Mouse (Mus musculus) testis, adult 2 months (tissue): ENCODE measurements at regions not wholly inside any gene's neighbourhood (a gene's known extent, or its start where the extent isn't known, plus 50 kb on each side); places are given as distances from the start of the nearest gene placed in this dataset.

Experiments used
- H3K27ac ChIP-seq: fragments of 200-500 bp; 2 replicates; pipeline ENCODE4 v1.5.1; 2012; ENCODE audit warnings: low read depth, low read length; ENCODE audit not compliant: control insufficient read depth, insufficient read depth
- H3K27me3 ChIP-seq: fragments of 200-500 bp; 2 replicates; pipeline ENCODE4 v1.6.1; 2012; ENCODE audit warnings: mild to moderate bottlenecking, low read length, moderate library complexity; ENCODE audit not compliant: control insufficient read depth, insufficient read depth
- H3K36me3 ChIP-seq: fragments of 200-500 bp; 2 replicates; pipeline ENCODE4 v1.6.1; 2012; ENCODE audit warnings: mild to moderate bottlenecking, low read length; ENCODE audit not compliant: control insufficient read depth, insufficient read depth
- H3K4me1 ChIP-seq: fragments of 200-500 bp; 2 replicates; pipeline ENCODE4 v1.6.1; 2012; ENCODE audit warnings: low read length; ENCODE audit not compliant: control insufficient read depth, insufficient read depth
- H3K4me3 ChIP-seq: fragments of 200-500 bp; 2 replicates; pipeline ENCODE4 v1.5.1; 2012; ENCODE audit warnings: low read depth, mild to moderate bottlenecking, low read length, moderate library complexity, mixed read lengths; ENCODE audit not compliant: control insufficient read depth
- CTCF ChIP-seq: fragments of 200-500 bp; IDR thresholded peaks from 2 replicates; pipeline ENCODE4 v1.5.1; 2012; ENCODE audit warnings: low read depth, mild to moderate bottlenecking, inconsistent platforms, low read length, moderate library complexity; ENCODE audit not compliant: control insufficient read depth, insufficient read depth, insufficient replicate concordance
- POLR2A ChIP-seq: fragments of 200-500 bp; IDR thresholded peaks from 2 replicates; pipeline ENCODE4 v1.6.1; 2012; ENCODE audit warnings: low read depth, mild to moderate bottlenecking, inconsistent platforms, low read length, moderate library complexity; ENCODE audit not compliant: control insufficient read depth

DNA sequence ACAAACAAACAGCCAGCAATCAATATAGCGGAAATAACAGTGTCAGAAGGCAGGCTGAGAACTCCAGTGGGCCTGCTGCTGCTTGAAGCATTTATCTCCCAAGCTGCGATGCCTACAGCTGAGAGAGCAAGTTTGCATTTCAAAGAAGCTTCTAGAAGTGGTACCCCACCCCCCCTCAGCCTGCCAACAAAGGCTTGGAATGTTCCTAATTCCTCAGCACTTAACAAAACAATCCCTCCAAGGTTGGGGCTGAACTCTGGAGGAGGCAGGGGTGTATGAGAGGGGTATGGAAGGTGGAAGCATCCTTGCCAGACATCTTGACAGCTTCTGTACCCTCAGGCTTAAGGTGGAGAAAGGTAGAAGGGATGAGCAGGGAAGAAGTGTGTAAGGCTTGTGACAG, 70.2 kb upstream of the Lmcd1 start:
- no peaks in the 10 kb centered on the region for H3K36me3 ChIP-seq
- no peaks in the 10 kb centered on the region for H3K27me3 ChIP-seq
- peaks cover 10% of the 10 kb centered on the region for H3K4me1 ChIP-seq
- no peak overlapping the region for H3K4me3 ChIP-seq
- H3K27ac ChIP-seq: no peak overlapping the region
- TF ChIP-seq CTCF: no peak
- TF ChIP-seq POLR2A: no peak

- Histone ChIP-seq H3K4me1 (peaks cover 10% of the 10 kb centered on the region), H3K36me3 (no peaks in the 10 kb centered on the region), H3K27ac (no peak overlapping the region), H3K27me3 (no peaks in the 10 kb centered on the region), H3K4me3 (no peak overlapping the region)
- TF ChIP-seq CTCF (no peak), POLR2A (no peak)
Observed at GRCm38 (mm10) chr6:112204956-112205355, 68.6 kb upstream of the Lmcd1 start.

DNA sequence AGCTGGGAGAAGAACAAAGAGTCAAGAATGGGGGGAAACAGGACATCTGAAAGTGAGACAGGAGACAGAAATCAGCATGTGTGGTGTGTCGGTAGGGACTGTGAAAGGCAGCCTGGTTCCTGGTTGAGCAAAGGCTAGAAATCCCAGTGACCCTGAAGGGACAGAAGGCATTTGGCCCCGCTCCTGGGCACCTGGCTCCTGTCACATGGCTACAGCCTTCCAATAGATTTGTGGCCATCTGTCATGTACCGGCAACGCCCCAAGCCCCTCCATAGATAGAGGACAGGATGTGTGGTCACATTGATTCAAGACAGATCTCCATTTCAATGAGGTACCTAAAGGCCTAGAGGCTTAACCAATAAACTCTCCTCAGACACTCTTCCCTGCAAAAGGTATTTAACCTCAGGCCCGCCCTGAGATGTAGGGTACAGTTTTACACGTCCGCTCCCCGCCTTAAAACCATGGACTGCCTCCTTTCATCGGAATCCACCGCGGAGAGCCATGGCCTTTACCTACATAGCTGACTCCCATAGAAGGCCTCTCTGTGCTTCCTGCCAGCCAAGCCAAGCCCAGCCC, 68.0 kb upstream of the Lmcd1 start:
- H3K27ac ChIP-seq: no peak overlapping the region
- TF ChIP-seq CTCF (no peak), POLR2A (no peak)
- peaks cover 14% of the 10 kb centered on the region for H3K4me1 ChIP-seq
- no peaks in the 10 kb centered on the region for H3K27me3 ChIP-seq
- no peaks in the 10 kb centered on the region for H3K36me3 ChIP-seq
- H3K4me3 ChIP-seq: peak overlapping the region; percentile 49

GRCm38 (mm10) chr6:112207229-112207628, 66.3 kb upstream of the Lmcd1 start:
- no peaks in the 10 kb centered on the region for H3K36me3 ChIP-seq
- TF ChIP-seq CTCF: no peak; the same call in 1 of the 2 replicates
- no peak for TF ChIP-seq POLR2A

GRCm38 (mm10) chr6:112210238-112210950, 63.2 kb upstream of the Lmcd1 start:
- Histone ChIP-seq H3K4me3 (no peak overlapping the region; the same call in 1 of the 2 replicates), H3K36me3 (no peaks in the 10 kb centered on the region), H3K27me3 (no peaks in the 10 kb centered on the region), H3K4me1 (peaks cover 16% of the 10 kb centered on the region), H3K27ac (peak overlapping the region; percentile 25)
- TF ChIP-seq CTCF: no peak
- no peak for TF ChIP-seq POLR2A

More at GRCm38 (mm10) chr6:112207229-112207628, 66.3 kb upstream of the Lmcd1 start:
- Histone ChIP-seq H3K27ac (no peak overlapping the region), H3K4me1 (peaks cover 16% of the 10 kb centered on the region), H3K27me3 (no peaks in the 10 kb centered on the region), H3K4me3 (no peak overlapping the region)

- no peak overlapping the region for H3K4me3 ChIP-seq
- no peak for TF ChIP-seq CTCF
- TF ChIP-seq POLR2A: no peak
- H3K4me1 ChIP-seq: no peaks in the 10 kb centered on the region
- H3K36me3 ChIP-seq: no peaks in the 10 kb centered on the region
- no peak overlapping the region for H3K27ac ChIP-seq
- H3K27me3 ChIP-seq: no peaks in the 10 kb centered on the region
Observed at GRCm38 (mm10) chr6:112216868-112217267, 56.7 kb upstream of the Lmcd1 start.

DNA sequence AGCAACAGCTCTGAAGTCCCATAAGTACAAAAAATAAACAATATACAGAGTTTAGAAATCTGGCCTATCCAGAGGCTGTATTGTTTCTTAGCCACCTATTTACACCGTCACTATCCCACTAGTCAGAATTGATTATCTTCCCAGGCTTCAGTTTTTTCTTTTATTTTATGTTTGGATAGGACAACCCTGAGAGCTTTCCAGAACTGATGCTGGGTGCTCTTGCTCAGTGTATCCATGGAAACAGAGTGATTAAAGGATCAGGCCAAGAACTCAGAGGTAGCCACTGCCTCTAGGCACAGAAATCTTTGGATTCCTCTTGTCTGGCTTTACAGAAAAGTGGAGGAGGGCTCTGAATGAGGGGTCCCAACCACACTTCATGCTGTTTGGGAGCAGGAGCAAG, 55.3 kb upstream of the Lmcd1 start:
- Histone ChIP-seq H3K27ac (no peak overlapping the region), H3K36me3 (no peaks in the 10 kb centered on the region), H3K4me1 (no peaks in the 10 kb centered on the region), H3K4me3 (no peak overlapping the region), H3K27me3 (no peaks in the 10 kb centered on the region)
- TF ChIP-seq CTCF: no peak
- no peak for TF ChIP-seq POLR2A

- H3K27ac ChIP-seq: no peak overlapping the region
- TF ChIP-seq POLR2A (no peak), CTCF (no peak)
- H3K36me3 ChIP-seq: no peaks in the 10 kb centered on the region
- H3K4me1 ChIP-seq: no peaks in the 10 kb centered on the region
- H3K27me3 ChIP-seq: no peaks in the 10 kb centered on the region
- H3K4me3 ChIP-seq: no peak overlapping the region
Observed at GRCm38 (mm10) chr6:112219641-112220040, 53.9 kb upstream of the Lmcd1 start.
